In the genomic region with DNA sequence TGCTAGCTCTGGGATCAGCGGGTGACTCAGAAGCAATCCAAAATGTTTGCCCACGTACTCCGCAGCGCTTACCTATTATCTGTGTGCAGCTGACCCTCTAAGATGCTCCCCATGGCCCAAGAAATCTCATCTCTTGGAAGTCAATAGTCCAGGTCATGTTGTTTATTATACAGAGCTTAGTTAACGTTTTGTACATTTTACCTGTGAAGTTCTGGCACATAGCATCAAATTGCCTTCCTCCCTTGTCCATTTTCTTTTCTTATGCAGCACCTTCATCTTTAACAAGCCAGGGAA, we compare ENCODE assay signal across 7 mouse cellular contexts. TPM values are rescaled to one million over a fixed set of nuclear protein-coding genes. Genes with fewer than 3 reads are reported as not detected.
DNase-seq lines count a peak whose midpoint lies in the region; ATAC-seq lines count a peak whose summit lies in the region.

No protein-coding gene starts in this region.

- H3K9me3 ChIP-seq in neural tube, embryonic 11.5 days (ENCODE audit: control insufficient read depth, low read length) = no peaks in the 10 kb centered on the region
- H3K9me3 ChIP-seq in forebrain, embryonic 16.5 days (ENCODE audit: control insufficient read depth, low read length) = no peaks in the 10 kb centered on the region
- no peaks in the 10 kb centered on the region for H3K9me3 ChIP-seq in liver, embryonic 13.5 days (replicated peaks)

- H3K9ac ChIP-seq in neural tube, embryonic 11.5 days (ENCODE audit: low read length) = peak overlapping the region; percentile 40; the same call in 1 of the 2 replicates
- H3K9ac ChIP-seq in forebrain, embryonic 16.5 days (replicated peaks; ENCODE audit: low read depth, low read length) = no peak overlapping the region
- H3K9ac ChIP-seq in liver, embryonic 13.5 days = peak overlapping the region; percentile 73

- peak overlapping the region; percentile 80 for H3K4me2 ChIP-seq in neural tube, embryonic 11.5 days (ENCODE audit: low read depth)
- peak overlapping the region; percentile 60 for H3K4me2 ChIP-seq in forebrain, embryonic 16.5 days (ENCODE audit: low read length)
- peak overlapping the region; percentile 88 for H3K4me2 ChIP-seq in liver, embryonic 13.5 days

- peak overlapping the region; percentile 45 for H3K4me3 ChIP-seq in neural tube, embryonic 11.5 days (ENCODE audit: low read depth, low read length)
- H3K4me3 ChIP-seq in forebrain, embryonic 16.5 days (replicated peaks; ENCODE audit: low read length) = peak overlapping the region; percentile 49
- peak overlapping the region; percentile 76 for H3K4me3 ChIP-seq in liver, embryonic 13.5 days (replicated peaks)

- ATAC-seq in neural tube, embryonic 11.5 days (ENCODE audit: insufficient read depth, low FRiP score, low TSS enrichment) = no peak
- ATAC-seq in forebrain, embryonic 16.5 days = no peak
- no peak for ATAC-seq in liver, embryonic 13.5 days (ENCODE audit: low read depth)

- no peaks in the 10 kb centered on the region for H3K36me3 ChIP-seq in neural tube, embryonic 11.5 days (ENCODE audit: control insufficient read depth, insufficient read depth, low read length)
- H3K36me3 ChIP-seq in forebrain, embryonic 16.5 days (ENCODE audit: control insufficient read depth, insufficient read depth) = no peaks in the 10 kb centered on the region
- H3K36me3 ChIP-seq in liver, embryonic 13.5 days = no peaks in the 10 kb centered on the region

- no peak for DNase-seq in neural tube, embryonic 11.5 days (ENCODE audit: low spot score)
- DNase-seq in neural tube, embryonic 10.5 days (ENCODE audit: extremely low spot score, low spot score) = no peak
- no peak for DNase-seq in liver, embryonic 13.5 days
- no peak for DNase-seq in right cerebral cortex, postnatal 10 days (ENCODE audit: low spot score in 2 of 2)
- DNase-seq in thymus, postnatal 14 days = no peak
- no peak for DNase-seq in adrenal gland, postnatal 36 days

- H3K4me1 ChIP-seq in neural tube, embryonic 11.5 days (ENCODE audit: control insufficient read depth, insufficient read depth, low read length) = peaks cover 9% of the 10 kb centered on the region; the same call in 1 of the 2 replicates
- H3K4me1 ChIP-seq in forebrain, embryonic 16.5 days (replicated peaks; ENCODE audit: control insufficient read depth, insufficient read depth, low read length) = peaks cover 19% of the 10 kb centered on the region
- H3K4me1 ChIP-seq in liver, embryonic 13.5 days (replicated peaks) = peaks cover 34% of the 10 kb centered on the region

- 6% methylated on average over 5 of the region's 5 CpGs for WGBS in neural tube, embryonic 11.5 days
- 3% methylated on average over 5 of the region's 5 CpGs for WGBS in forebrain, embryonic 16.5 days
- WGBS in liver, embryonic 13.5 days (ENCODE audit: insufficient replicate concordance) = 6% methylated on average over 5 of the region's 5 CpGs

- H3K27me3 ChIP-seq in neural tube, embryonic 11.5 days (ENCODE audit: control insufficient read depth, insufficient read depth, low read length) = peaks cover 34% of the 10 kb centered on the region
- H3K27me3 ChIP-seq in forebrain, embryonic 16.5 days (replicated peaks; ENCODE audit: control insufficient read depth, insufficient read depth, low read length) = peaks cover 39% of the 10 kb centered on the region
- peaks cover 41% of the 10 kb centered on the region for H3K27me3 ChIP-seq in liver, embryonic 13.5 days

- no peak overlapping the region for H3K27ac ChIP-seq in neural tube, embryonic 11.5 days (ENCODE audit: low read depth, low read length)
- H3K27ac ChIP-seq in forebrain, embryonic 16.5 days (ENCODE audit: low read length) = no peak overlapping the region
- no peak overlapping the region for H3K27ac ChIP-seq in liver, embryonic 13.5 days

RNA-seq across cellular contexts. Expression of a gene that starts 1.7 kb away (rescaled TPM):
- polyA plus RNA-seq in neural tube, embryonic 11.5 days (2014; fragmentation: Nextera tagmentation; extraction: Ambion mirVana) = 1.5 and 1.7 TPM in 2 replicates
- 0.75 and 0.96 TPM in 2 replicates for polyA plus RNA-seq in forebrain, embryonic 16.5 days (2015; fragmentation: Nextera tagmentation; extraction: Ambion mirVana)
- polyA plus RNA-seq in liver, embryonic 13.5 days (2015; fragmentation: Nextera tagmentation; extraction: Ambion mirVana) = 0.12 and 0.13 TPM in 2 replicates
- total RNA-seq in adrenal gland, postnatal 36 days (2021) = 1 to 10 TPM; 1.1 to 5.2 TPM
